Mouse (Mus musculus) retina, postnatal 7 days (tissue): ENCODE data around the gene Tnrc6c.

Experiments used
- DNase-seq: peaks from one replicate; pipeline ENCODE4 v3.0.0-alpha.2; 2012; ENCODE audit warnings: low read depth, low spot score

Gene Tnrc6c

DNA sequence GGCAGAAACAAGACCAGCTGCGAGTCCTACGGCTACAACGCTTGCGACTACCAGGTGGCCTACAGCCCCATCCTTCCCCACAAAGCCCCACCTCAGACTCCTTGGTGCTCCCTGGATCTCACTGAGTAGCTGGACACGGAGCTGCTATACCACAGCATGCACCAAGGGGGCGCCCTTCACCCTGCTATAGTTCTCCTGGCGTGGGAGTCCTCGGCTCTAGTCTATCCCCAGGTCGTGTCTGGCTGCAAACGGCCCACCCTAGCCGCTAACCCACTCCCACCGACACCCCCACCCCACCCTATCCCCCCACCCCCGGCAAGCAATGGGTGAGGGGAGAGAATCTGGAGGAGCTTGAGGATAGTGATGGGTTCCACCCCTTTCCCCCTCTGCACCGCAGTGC is 136.2 kb downstream of the Tnrc6c start:
- DNase-seq = no peak

GRCm38 (mm10) chr11:117790703-117791440 is 136.8 kb downstream of the Tnrc6c start:
- DNase-seq = no peak

GRCm38 (mm10) chr11:117791441-117791761 is 137.3 kb downstream of the Tnrc6c start:
- no peak for DNase-seq

- no peak for DNase-seq
These were observed 138.3 kb downstream of the Tnrc6c start for GRCm38 (mm10) chr11:117792281-117792888.

- no peak for DNase-seq
These were observed 140.0 kb downstream of the Tnrc6c start for GRCm38 (mm10) chr11:117794035-117794551.

DNA sequence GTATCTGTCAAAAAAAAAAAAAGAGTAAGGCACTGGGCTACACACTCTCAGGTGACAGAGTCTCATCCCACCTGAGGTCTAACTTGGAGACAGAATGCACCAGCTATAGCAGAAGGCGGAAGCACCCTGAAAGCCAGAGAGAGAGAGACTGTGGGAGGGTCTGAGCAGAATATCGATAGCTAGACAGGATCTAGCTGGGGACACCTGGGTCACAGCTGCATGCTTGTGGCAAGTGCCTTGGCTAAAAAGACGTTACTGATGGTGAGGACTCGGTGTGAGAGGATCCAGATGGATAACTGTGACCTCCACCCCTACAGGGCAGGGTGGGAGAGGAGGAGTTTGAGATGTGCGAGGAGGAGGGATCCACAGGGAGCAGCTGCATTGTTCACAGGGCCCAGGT is 142.9 kb downstream of the Tnrc6c start:
- no peak for DNase-seq

DNA sequence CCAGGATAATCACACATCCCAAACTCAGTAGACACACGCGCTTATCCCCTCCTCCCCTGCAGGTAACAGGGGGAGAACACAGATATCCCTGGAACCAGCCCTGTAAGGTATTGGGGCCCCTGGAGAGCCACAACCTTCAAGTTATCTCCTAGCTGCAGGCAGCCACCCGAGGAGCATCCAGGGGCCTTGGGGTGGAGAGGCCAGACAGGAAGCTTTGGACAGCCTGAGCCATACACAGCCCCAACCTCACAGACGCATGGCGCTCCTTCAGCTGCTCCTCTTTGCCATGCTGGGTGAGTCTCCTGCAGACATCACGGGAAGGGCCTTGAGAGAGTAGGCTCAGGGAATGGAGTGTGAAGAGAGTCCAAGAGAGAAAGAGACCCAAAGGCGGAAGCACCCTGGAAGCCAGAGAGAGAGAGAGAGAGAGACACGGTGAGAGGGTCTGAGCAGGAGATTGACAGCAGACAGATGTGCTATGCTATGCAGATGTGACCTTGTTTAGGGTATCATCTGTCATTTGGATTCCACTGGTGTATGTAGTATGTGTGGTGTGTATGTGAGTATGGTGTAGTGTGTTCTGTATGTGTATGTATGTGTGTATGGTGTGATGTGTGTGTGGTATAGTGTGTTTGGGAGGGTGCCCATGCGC is 143.5 kb downstream of the Tnrc6c start, which contains the start of gene 6030468B19Rik:
Gene 6030468B19Rik, plus strand, starts transcription at position 150 of the 649 bp plus-strand sequence.
- no peak for DNase-seq

DNA sequence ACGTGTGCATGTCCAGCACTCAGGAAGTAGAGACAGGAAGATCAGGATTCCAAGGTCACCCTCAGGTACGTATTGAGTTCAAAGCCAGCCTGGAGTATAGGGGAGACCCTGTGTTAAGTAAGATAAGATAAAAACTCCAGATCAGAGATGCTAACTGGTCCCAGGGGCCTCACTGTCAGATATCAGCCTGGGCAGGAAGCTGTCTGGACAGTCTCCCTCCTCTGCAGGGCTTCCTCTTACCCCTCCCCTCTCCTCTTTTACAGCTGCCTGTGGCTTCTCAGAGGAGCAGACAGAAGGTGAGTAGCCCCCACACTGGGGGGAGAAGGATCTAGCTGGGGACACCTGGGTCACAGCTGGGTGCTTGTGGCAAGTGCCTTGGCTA is 144.1 kb downstream of the Tnrc6c start:
- no peak for DNase-seq

DNA sequence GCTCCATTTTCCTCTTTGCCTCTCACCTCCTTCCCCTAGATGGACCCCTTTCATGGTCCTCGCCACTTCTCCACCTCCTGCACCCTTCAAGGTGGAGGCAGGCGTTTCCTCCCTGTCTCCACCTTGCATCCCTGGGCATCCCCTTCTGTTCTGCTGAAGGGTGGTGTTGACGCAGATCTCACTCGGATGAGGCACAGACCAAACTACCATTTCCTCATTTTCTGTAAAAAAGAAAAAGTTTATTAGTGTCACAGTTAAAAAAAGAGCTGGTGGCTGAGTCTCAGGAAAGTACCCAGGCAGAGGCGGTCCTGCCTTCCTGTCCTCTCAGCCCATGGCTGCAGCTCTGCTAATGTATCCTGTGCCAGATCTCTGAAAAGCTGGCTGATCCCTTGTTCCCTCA is 145.1 kb downstream of the Tnrc6c start:
- DNase-seq = no peak

DNA sequence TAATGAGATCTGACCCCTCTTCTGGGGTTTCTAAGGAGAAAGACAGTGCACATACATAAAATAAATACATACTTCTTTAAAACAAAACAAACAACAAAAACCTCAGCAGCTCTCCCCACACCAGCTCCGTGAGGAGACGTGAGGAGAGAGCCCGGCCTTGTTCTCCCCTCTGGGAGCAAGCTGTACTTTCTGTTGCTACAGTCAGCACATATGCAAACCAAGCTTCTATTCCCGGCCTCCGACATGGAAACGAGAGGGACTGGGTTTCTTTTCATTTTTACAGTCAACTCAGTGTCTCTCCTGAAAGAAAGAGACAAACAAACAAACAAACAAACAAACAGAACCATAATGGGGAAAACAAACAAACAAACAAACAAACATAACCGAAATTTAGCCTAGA is 145.9 kb downstream of the Tnrc6c start:
- no peak for DNase-seq

DNA sequence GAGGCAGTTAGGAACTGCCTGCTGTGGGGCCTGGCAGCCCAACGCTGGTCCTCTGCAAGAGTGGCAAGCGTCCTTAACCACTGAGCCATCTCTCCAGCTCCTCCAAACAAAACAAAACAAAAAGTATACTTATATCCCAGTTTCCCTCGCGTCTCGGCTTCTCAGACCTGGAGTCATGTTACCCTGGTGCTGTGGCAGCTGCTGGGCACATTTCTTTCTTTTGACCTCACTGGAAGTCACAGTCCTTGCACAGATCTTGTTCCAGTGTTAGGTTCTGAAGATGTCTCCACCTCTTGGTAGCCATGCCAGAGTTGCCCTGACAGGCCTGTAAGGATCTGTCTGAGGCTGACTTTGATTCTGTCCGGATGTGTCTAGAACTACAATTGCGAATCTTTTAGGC is 147.6 kb downstream of the Tnrc6c start:
- DNase-seq = no peak

DNA sequence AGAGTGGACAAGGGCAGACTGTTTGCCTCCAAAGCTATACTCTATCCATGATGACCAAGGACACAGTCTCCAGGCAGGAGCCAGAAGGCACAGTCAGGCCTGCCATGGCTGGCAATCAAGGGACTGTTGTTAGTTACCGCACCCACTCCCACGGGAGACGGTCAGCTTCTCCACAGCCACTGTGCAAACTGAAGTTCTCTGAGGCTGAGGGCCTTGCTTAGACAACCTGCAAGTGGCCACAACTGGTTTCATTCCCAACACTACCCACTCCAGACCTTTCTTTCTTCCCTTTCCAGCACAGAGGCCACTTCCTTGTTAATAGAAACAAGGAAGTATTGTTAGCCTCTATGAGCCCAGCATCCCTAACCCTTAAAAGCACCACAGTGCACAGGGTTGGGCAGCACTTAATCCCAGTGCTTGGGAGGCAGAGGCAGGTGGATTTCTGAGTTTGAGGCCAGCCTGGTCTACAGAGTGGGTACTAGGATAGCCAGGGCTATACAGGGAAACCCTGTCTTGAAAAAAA is 149.1 kb downstream of the Tnrc6c start:
- DNase-seq = no peak

DNA sequence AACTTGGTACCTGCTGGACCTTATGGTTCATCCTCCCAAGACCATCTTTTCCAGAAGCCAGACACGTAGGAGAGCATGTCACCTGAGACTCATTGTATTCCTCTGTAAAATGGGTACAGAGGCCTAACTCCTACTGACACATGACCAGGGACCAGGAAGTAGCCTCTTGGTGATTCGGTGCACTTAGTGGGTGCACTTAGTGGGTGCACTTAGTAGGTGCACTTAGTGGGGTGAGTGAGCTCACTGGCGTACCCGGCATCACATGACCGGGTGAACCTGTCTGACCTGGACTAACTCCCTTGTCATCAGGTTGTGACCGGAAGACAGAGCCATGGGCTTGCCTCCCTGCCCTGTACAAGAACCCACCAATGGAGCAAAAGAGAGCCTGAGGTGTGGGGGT is 152.7 kb downstream of the Tnrc6c start:
- no peak for DNase-seq

GRCm38 (mm10) chr11:117809407-117810311 is 155.6 kb downstream of the Tnrc6c start, which contains the start of the genes Gm20708 and Syngr2:
TSS of gene Gm20708 (plus strand) at chr11:117809668.
TSS of gene Syngr2 (plus strand) at chr11:117809668.
- DNase-seq = no peak

DNA sequence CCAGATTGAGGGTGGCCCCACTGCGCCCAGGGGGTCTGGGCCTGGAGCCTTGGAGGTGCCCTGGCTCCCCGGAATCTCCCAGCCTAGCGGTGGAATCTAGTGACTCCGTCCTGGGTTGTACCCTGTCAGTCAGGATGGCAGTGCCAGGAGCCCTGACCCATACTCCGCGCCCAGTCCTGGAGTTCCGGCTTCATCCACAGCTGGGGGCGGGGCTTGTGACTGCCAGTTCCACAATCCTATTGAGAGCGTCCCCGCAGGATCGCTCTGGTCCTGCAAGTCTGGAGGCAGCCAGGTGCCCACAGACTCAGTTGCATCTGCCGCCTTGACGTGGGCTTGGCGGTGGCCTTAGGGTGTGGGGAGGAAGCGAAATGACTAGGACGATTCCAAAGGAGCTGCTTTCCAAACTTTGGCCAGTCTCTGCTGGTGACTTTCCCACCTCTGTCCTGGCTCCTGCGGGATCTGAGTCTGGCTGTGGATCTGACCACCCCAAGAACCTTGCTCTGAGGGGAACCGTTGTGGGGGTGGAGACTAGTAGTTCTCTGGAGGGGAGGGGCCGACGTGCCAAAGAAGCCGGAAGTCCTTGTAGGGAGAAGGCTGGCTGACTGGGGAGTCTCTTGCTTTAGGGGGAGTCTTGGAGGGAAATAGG is 156.4 kb downstream of the Tnrc6c start:
- DNase-seq = peak; percentile 65
